Mouse (Mus musculus): ENCODE data around the gene Itgb3. TPM values are rescaled to one million over a fixed set of nuclear protein-coding genes. Genes with fewer than 3 reads are reported as not detected.
A peak's percentile ranks its signal among the peaks of the same experiment; 100 is the strongest.

Itgb3 gene
- polyA plus RNA-seq, 1 experiment from 2014 or later: 16.0 TPM

DNA sequence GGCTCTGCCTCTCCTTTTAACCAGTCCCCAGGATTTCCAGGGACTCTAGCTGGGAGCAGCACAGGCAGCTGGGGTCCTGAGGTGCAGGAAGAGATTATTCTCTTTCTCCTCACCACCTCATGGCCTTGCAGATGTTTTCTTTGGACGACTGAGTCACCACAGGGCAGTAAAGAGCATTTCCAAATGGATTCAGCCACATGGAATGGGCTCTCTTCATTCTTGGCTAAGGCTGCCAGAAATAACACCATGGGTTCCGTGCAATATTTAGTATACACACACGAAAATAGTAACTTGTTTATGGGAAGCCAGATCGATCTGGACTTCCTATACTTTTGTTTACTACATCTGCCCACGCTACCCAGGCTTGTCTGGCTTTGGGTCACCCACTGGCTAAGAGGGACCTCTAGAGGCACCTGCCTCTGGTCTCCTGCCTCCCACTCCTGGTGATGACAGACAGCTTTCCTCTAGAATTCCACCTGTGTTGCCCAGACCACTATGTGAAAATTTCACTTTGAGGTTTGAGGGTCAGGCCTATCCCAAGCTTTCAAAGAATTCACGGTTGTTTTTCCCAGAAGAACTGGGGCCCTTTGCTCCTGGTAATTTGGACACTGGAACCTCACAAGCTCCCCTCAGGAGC lies 55.6 kb downstream of the Itgb3 start:
- no peak for TF ChIP-seq EP300 (IDR thresholded peaks at IDR 0.05; ENCODE audit: low read depth)
- no peak for TF ChIP-seq CTCF (IDR thresholded peaks at IDR 0.05; ENCODE audit: low read depth)
- WGBS (ENCODE audit: insufficient replicate concordance): 60% methylated on average over 6 of the region's 6 CpGs
- H3K27ac ChIP-seq (ENCODE audit: low read depth): no peak overlapping the region
- DNase-seq (no peak), ATAC-seq (no peak)
- no peaks in the 10 kb centered on the region for H3K27me3 ChIP-seq (ENCODE audit: insufficient read depth, low read length)
- no peak overlapping the region for H3K9ac ChIP-seq (replicated peaks)
- peaks cover 4% of the 10 kb centered on the region; the same call in 1 of the 2 replicates for H3K4me1 ChIP-seq (ENCODE audit: insufficient read depth)
- H3K36me3 ChIP-seq (replicated peaks; ENCODE audit: insufficient read depth, low read length): no peaks in the 10 kb centered on the region
- no peak overlapping the region for H3K4me3 ChIP-seq (ENCODE audit: low read depth, low read length)
- no peak overlapping the region for H3K4me2 ChIP-seq (ENCODE audit: low read depth, low read length)
- H3K9me3 ChIP-seq (ENCODE audit: low read length): no peaks in the 10 kb centered on the region

DNA sequence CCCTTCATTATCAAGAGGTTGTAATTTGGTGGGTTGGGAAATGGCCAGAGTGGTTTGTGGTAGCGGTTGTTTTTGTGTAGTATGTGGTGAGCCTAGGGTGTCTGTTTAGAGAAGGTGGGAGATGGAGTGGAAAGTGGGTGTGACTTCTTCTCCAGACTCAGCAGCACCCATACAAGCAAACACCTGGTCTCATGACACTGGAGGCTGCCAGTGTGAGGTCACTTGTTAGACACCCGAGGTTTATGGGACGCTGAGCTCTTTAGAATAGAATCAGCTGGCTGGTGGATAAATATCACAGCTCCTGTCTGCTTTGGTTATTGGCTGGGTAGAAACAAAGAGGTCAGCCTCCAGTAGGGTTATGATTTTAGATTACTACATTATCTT lies 56.1 kb downstream of the Itgb3 start:
- Histone ChIP-seq H3K9me3 (ENCODE audit: low read length) (no peaks in the 10 kb centered on the region), H3K4me1 (ENCODE audit: insufficient read depth) (peaks cover 4% of the 10 kb centered on the region; the same call in 1 of the 2 replicates), H3K4me2 (ENCODE audit: low read depth, low read length) (no peak overlapping the region), H3K27me3 (ENCODE audit: insufficient read depth, low read length) (no peaks in the 10 kb centered on the region), H3K27ac (ENCODE audit: low read depth) (no peak overlapping the region), H3K9ac (replicated peaks) (no peak overlapping the region), H3K4me3 (ENCODE audit: low read depth, low read length) (no peak overlapping the region), H3K36me3 (replicated peaks; ENCODE audit: insufficient read depth, low read length) (no peaks in the 10 kb centered on the region)
- TF ChIP-seq EP300 (IDR thresholded peaks at IDR 0.05; ENCODE audit: low read depth): no peak
- TF ChIP-seq CTCF (IDR thresholded peaks at IDR 0.05; ENCODE audit: low read depth): no peak
- ATAC-seq (no peak), DNase-seq (no peak)
- WGBS (ENCODE audit: insufficient replicate concordance): 50% methylated on average over 3 of the region's 3 CpGs

DNA sequence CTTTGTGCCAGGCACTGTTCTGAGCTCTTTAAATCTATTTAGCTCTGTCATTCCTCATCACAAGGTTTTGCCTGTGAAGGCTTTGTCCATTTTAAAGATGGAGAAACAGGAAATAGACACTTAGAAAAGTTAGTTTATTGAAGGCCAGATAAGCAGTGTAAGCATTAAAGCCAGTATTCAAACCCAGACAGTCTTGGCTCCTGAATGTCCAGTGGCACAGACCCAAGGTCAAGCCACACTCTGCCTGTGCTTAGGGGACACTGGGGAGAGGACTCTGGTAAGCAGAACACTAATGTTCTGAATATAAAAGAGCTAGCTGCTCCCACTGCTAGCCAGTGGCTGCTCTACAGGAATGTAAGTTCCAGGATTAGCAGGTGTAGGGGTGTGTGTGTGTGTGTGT lies 56.6 kb downstream of the Itgb3 start:
- DNase-seq (no peak), ATAC-seq (no peak)
- Histone ChIP-seq H3K27me3 (ENCODE audit: insufficient read depth, low read length) (no peaks in the 10 kb centered on the region), H3K4me1 (ENCODE audit: insufficient read depth) (peaks cover 4% of the 10 kb centered on the region; the same call in 1 of the 2 replicates), H3K9ac (replicated peaks) (no peak overlapping the region), H3K9me3 (ENCODE audit: low read length) (no peaks in the 10 kb centered on the region), H3K4me3 (ENCODE audit: low read depth, low read length) (no peak overlapping the region), H3K36me3 (replicated peaks; ENCODE audit: insufficient read depth, low read length) (no peaks in the 10 kb centered on the region), H3K4me2 (ENCODE audit: low read depth, low read length) (no peak overlapping the region), H3K27ac (ENCODE audit: low read depth) (no peak overlapping the region)
- no peak for TF ChIP-seq EP300 (IDR thresholded peaks at IDR 0.05; ENCODE audit: low read depth)
- TF ChIP-seq CTCF (IDR thresholded peaks at IDR 0.05; ENCODE audit: low read depth): no peak

DNA sequence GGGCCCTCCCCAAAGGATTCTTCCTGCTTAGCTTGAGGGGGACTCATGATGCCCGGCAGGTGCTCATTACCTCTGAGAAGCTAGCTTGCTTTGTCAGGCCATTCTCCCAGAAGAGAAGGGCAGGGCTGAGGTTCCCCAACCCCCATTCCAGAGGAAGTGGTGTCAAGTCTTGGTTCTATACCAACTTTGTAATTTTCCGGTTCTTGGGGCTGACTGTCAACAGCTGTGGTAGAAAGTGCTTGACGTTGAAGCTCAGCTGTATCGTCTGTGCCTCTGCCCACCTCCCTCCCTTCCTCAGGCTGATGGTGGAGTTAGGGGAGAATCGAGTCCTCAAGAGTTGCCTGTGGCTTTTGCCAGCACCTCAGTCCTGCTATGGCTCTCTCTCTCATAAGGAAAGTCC lies 59.6 kb downstream of the Itgb3 start:
- ATAC-seq (no peak), DNase-seq (no peak)
- Histone ChIP-seq H3K9me3 (ENCODE audit: low read length) (no peaks in the 10 kb centered on the region), H3K27me3 (ENCODE audit: insufficient read depth, low read length) (no peaks in the 10 kb centered on the region), H3K27ac (ENCODE audit: low read depth) (no peak overlapping the region), H3K4me1 (ENCODE audit: insufficient read depth) (peaks cover 4% of the 10 kb centered on the region; the same call in 1 of the 2 replicates), H3K4me2 (ENCODE audit: low read depth, low read length) (no peak overlapping the region), H3K36me3 (replicated peaks; ENCODE audit: insufficient read depth, low read length) (no peaks in the 10 kb centered on the region), H3K9ac (replicated peaks) (no peak overlapping the region), H3K4me3 (ENCODE audit: low read depth, low read length) (no peak overlapping the region)
- TF ChIP-seq EP300 (IDR thresholded peaks at IDR 0.05; ENCODE audit: low read depth) (no peak), CTCF (IDR thresholded peaks at IDR 0.05; ENCODE audit: low read depth) (no peak)
- 18% methylated on average over 5 of the region's 5 CpGs for WGBS (ENCODE audit: insufficient replicate concordance)

DNA sequence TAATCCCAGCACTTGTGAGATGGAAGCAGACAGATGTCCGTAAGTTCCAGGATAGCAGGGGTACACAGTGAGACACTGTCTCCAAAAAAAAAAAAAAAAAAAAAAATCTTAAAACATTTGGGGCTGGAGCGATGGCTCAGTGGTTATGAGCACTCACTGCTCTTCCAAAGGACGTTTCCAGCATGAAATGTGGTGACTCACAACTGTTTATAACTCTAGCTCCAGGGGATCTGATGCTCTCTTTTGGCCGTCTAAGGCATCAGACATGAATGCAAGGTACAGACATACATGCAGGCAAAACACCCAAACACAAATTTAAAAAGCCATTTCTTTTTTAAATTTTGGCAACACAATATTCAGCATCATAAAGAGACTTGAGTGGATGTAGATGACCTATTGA lies 65.6 kb downstream of the Itgb3 start:
- Histone ChIP-seq H3K9ac (replicated peaks) (no peak overlapping the region), H3K27ac (ENCODE audit: low read depth) (no peak overlapping the region), H3K4me2 (ENCODE audit: low read depth, low read length) (no peak overlapping the region), H3K36me3 (replicated peaks; ENCODE audit: insufficient read depth, low read length) (no peaks in the 10 kb centered on the region), H3K4me1 (ENCODE audit: insufficient read depth) (no peaks in the 10 kb centered on the region), H3K27me3 (ENCODE audit: insufficient read depth, low read length) (no peaks in the 10 kb centered on the region), H3K9me3 (ENCODE audit: low read length) (no peaks in the 10 kb centered on the region), H3K4me3 (ENCODE audit: low read depth, low read length) (no peak overlapping the region)
- DNase-seq (no peak), ATAC-seq (no peak)
- 73% methylated on average over 4 of the region's 4 CpGs for WGBS (ENCODE audit: insufficient replicate concordance)
- TF ChIP-seq EP300 (IDR thresholded peaks at IDR 0.05; ENCODE audit: low read depth) (no peak), CTCF (IDR thresholded peaks at IDR 0.05; ENCODE audit: low read depth) (no peak)

DNA sequence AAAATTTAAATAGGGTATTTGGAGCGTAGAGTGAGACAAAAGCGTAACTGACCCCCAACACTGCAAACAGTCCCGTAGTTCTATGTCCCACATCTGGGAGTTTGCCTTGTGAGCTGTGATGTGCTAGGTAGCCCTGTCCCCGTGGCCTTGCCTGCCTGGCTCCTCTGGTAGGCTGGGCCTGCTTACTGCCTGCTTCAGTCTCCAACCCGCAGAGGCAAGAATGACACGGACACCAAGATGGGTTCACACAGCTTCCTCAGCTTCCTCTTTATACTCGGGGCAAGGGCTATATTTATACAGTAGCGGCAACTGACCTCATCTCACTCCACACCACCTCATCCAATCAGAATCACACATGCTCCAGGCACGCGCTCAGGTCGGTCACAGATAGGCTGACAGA lies 67.0 kb downstream of the Itgb3 start:
- no peaks in the 10 kb centered on the region for H3K4me1 ChIP-seq (ENCODE audit: insufficient read depth)
- DNase-seq (no peak), ATAC-seq (no peak)
- WGBS (ENCODE audit: insufficient replicate concordance): 81% methylated on average over 11 of the region's 11 CpGs
- no peaks in the 10 kb centered on the region for H3K9me3 ChIP-seq (ENCODE audit: low read length)
- H3K36me3 ChIP-seq (replicated peaks; ENCODE audit: insufficient read depth, low read length): no peaks in the 10 kb centered on the region
- H3K27ac ChIP-seq (ENCODE audit: low read depth): no peak overlapping the region
- H3K27me3 ChIP-seq (ENCODE audit: insufficient read depth, low read length): no peaks in the 10 kb centered on the region
- no peak overlapping the region for H3K9ac ChIP-seq (replicated peaks)
- H3K4me3 ChIP-seq (ENCODE audit: low read depth, low read length): no peak overlapping the region
- no peak overlapping the region for H3K4me2 ChIP-seq (ENCODE audit: low read depth, low read length)
- no peak for TF ChIP-seq CTCF (IDR thresholded peaks at IDR 0.05; ENCODE audit: low read depth)
- no peak for TF ChIP-seq EP300 (IDR thresholded peaks at IDR 0.05; ENCODE audit: low read depth)

DNA sequence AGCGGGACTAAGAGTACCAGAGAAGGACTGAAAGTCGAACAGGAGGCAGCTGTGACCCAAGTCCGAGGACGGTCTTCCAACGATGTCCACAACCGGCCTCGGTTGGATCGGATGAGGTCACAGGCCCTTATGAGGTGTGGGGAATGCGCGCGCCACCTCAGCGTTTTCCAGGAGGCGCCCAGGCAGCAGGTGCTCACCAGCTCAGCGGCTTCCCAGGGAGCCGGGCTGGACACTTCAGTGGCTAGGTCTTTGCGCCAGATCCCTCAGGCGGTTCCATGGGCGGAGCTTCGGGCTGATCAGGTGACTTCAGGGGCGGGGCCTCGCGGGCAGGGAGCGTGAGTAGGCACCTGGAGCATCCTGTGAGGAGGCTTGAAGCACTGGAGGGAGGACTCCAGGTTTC lies 77.7 kb downstream of the Itgb3 start, which contains the start of gene Gm11639:
Gene Gm11639, plus strand, starts transcription at position 160 of the 400 bp plus-strand sequence.
- Histone ChIP-seq H3K36me3 (replicated peaks; ENCODE audit: insufficient read depth, low read length) (no peaks in the 10 kb centered on the region), H3K9me3 (ENCODE audit: low read length) (no peaks in the 10 kb centered on the region), H3K9ac (replicated peaks) (no peak within 1 kb of the TSS), H3K4me1 (ENCODE audit: insufficient read depth) (no peaks in the 10 kb centered on the region), H3K4me2 (ENCODE audit: low read depth, low read length) (no peak within 1 kb of the TSS), H3K27me3 (ENCODE audit: insufficient read depth, low read length) (no peaks in the 10 kb centered on the region), H3K27ac (ENCODE audit: low read depth) (no peak within 1 kb of the TSS), H3K4me3 (ENCODE audit: low read depth, low read length) (no peak within 1 kb of the TSS)
- ATAC-seq: no peak
- peak; percentile 36 for DNase-seq
- TF ChIP-seq EP300 (IDR thresholded peaks at IDR 0.05; ENCODE audit: low read depth): no peak
- TF ChIP-seq CTCF (IDR thresholded peaks at IDR 0.05; ENCODE audit: low read depth): no peak
- 38% methylated on average over 23 of the region's 23 CpGs for WGBS (ENCODE audit: insufficient replicate concordance)

Data from liver, postnatal 0 days (tissue).